Mouse (Mus musculus) myocyte (in vitro differentiated cells): ENCODE data around the gene Dio1. TPM values are rescaled to one million over a fixed set of nuclear protein-coding genes. Genes with fewer than 3 reads are reported as not detected.
A peak's percentile ranks its signal among the peaks of the same experiment; 100 is the strongest.

Source experiments
- H3K27me3 ChIP-seq: one replicate; pipeline ENCODE4 v1.6.1; 2011; ENCODE audit not compliant: control insufficient read depth, insufficient read depth, insufficient read length
- H3K36me3 ChIP-seq: one replicate; pipeline ENCODE4 v1.6.1; 2011; ENCODE audit not compliant: control insufficient read depth, insufficient read depth
- H3K4me2 ChIP-seq: one replicate; pipeline ENCODE4 v1.6.1; 2011; ENCODE audit warnings: low read depth, control low read depth
- H3K4me3 ChIP-seq: one replicate; pipeline ENCODE4 v1.5.1; 2011; ENCODE audit warnings: mild to moderate bottlenecking, control low read depth, moderate library complexity
- H3K79me2 ChIP-seq: one replicate; pipeline ENCODE4 v1.6.1; 2011; ENCODE audit not compliant: control insufficient read depth, insufficient read depth
- H3ac ChIP-seq: one replicate; pipeline ENCODE4 v1.6.1; 2011; ENCODE audit not compliant: control insufficient read depth, insufficient read length
- CEBPB ChIP-seq: IDR thresholded peaks from 2 replicates; pipeline ENCODE4 v1.6.1; 2011; ENCODE audit warnings: mild to moderate bottlenecking, moderate library complexity; ENCODE audit not compliant: poor library complexity, insufficient read depth, severe bottlenecking
- E2F4 ChIP-seq: IDR thresholded peaks from one replicate; pipeline ENCODE4 v1.6.1; 2011; ENCODE audit warnings: mild to moderate bottlenecking, control low read depth, moderate library complexity; ENCODE audit not compliant: insufficient read depth
- MAX ChIP-seq: IDR thresholded peaks from one replicate; pipeline ENCODE4 v1.6.1; 2011; ENCODE audit warnings: low read depth, mild to moderate bottlenecking, control low read depth
- MYOD1 ChIP-seq, 3 experiments: IDR thresholded peaks; one replicate each; pipeline ENCODE4 v1.6.1; 2011; ENCODE audit warnings: control low read depth in 2 of 3, low read depth in 2 of 3, mild to moderate bottlenecking in 2 of 3, moderate library complexity in 1 of 3; ENCODE audit not compliant: insufficient read length in 2 of 3, control insufficient read depth in 1 of 3
- MYOG ChIP-seq, 3 experiments: IDR thresholded peaks; one replicate each; pipeline ENCODE4 v1.6.1; 2011; ENCODE audit warnings: control low read depth in 2 of 3, low read depth in 2 of 3, mild to moderate bottlenecking in 2 of 3; ENCODE audit not compliant: insufficient read length in 2 of 3, control insufficient read depth in 1 of 3, insufficient read depth in 1 of 3
- POLR2A ChIP-seq: IDR thresholded peaks from one replicate; pipeline ENCODE4 v1.6.1; 2011; ENCODE audit warnings: low read depth, mild to moderate bottlenecking, control low read depth, moderate library complexity; ENCODE audit not compliant: insufficient read length
- POLR2AphosphoS2 ChIP-seq: IDR thresholded peaks from one replicate; pipeline ENCODE4 v1.6.1; 2011; ENCODE audit warnings: low read depth, control low read depth; ENCODE audit not compliant: insufficient read length
- REST ChIP-seq: IDR thresholded peaks from one replicate; pipeline ENCODE4 v1.6.1; 2011; ENCODE audit warnings: mild to moderate bottlenecking, control low read depth, moderate library complexity; ENCODE audit not compliant: insufficient read depth, insufficient read length
- SRF ChIP-seq: IDR thresholded peaks from one replicate; pipeline ENCODE4 v1.6.1; 2011; ENCODE audit warnings: low read depth; ENCODE audit not compliant: control insufficient read depth, insufficient read length
- TCF12 ChIP-seq: IDR thresholded peaks from one replicate; pipeline ENCODE4 v1.6.1; 2011; ENCODE audit warnings: mild to moderate bottlenecking, control low read depth; ENCODE audit not compliant: poor library complexity, insufficient read depth, severe bottlenecking
- TCF3 ChIP-seq: IDR thresholded peaks from one replicate; pipeline ENCODE4 v1.6.1; 2011; ENCODE audit warnings: low read depth, control low read depth; ENCODE audit not compliant: insufficient read length
- USF1 ChIP-seq: IDR thresholded peaks from one replicate; pipeline ENCODE4 v1.6.1; 2011; ENCODE audit warnings: low read depth, mild to moderate bottlenecking, control low read depth, moderate library complexity
- polyA plus RNA-seq: library from polyadenylated mRNA; unstranded; fragments of >200 nt; fragmentation: generic; extraction: Trizol; gene quantifications from one replicate; pipeline ENCODE4 v1.2.1, GENCODE M21; 2012; ENCODE audit warnings: missing spikeins

Gene Dio1
- polyA plus RNA-seq, 1 experiment, result not detected

GRCm38 (mm10) chr4:107253125-107254091 lies 53.6 kb downstream of the Dio1 start, which contains the start of the genes Lrrc42 and Hspb11:
Lrrc42 (minus strand) TSS chr4:107253532.
Hspb11 (plus strand) TSS chr4:107253593.
- Histone ChIP-seq H3K79me2 (peaks cover 27% of the 10 kb centered on the region), H3K4me3 (peak within 1 kb of the TSS; percentile 74), H3ac (peak within 1 kb of the TSS; percentile 47), H3K36me3 (no peaks in the 10 kb centered on the region), H3K27me3 (no peaks in the 10 kb centered on the region), H3K4me2 (peak within 1 kb of the TSS; percentile 90)
- TF ChIP-seq POLR2AphosphoS2 (peak; percentile 85), SRF (no peak), USF1 (no peak), MYOD1 (IDR thresholded peaks at IDR 0.05; ENCODE audit: control insufficient read depth in 1 of 3, insufficient read length in 2 of 3, low read depth in 2 of 3) (no peak), MAX (no peak), POLR2A (peak; percentile 87), MYOG (IDR thresholded peaks at IDR 0.05; ENCODE audit: control insufficient read depth in 1 of 3, insufficient read depth in 1 of 3, insufficient read length in 2 of 3, low read depth in 2 of 3) (peak in 1 of 3 experiments; percentile 14), E2F4 (no peak), TCF12 (no peak)

- no peaks in the 10 kb centered on the region for H3K36me3 ChIP-seq
- H3K27me3 ChIP-seq, result no peaks in the 10 kb centered on the region
- H3K4me3 ChIP-seq, result peak overlapping the region; percentile 74
- peak overlapping the region; percentile 90 for H3K4me2 ChIP-seq
- TF ChIP-seq POLR2A (no peak), MYOG (IDR thresholded peaks at IDR 0.05; ENCODE audit: control insufficient read depth in 1 of 3, insufficient read depth in 1 of 3, insufficient read length in 2 of 3, low read depth in 2 of 3) (no peak)
- peaks cover 27% of the 10 kb centered on the region for H3K79me2 ChIP-seq
- H3ac ChIP-seq, result peak overlapping the region; percentile 47
Observed at GRCm38 (mm10) chr4:107252522-107252921, 54.4 kb downstream of the Dio1 start.

GRCm38 (mm10) chr4:107250494-107250893 lies 56.5 kb downstream of the Dio1 start:
- Histone ChIP-seq H3K36me3 (no peaks in the 10 kb centered on the region), H3K79me2 (peaks cover 27% of the 10 kb centered on the region), H3K27me3 (no peaks in the 10 kb centered on the region), H3ac (no peak overlapping the region), H3K4me2 (no peak overlapping the region), H3K4me3 (no peak overlapping the region)
- no peak for TF ChIP-seq POLR2A
- no peak for TF ChIP-seq TCF3
- TF ChIP-seq TCF12, result no peak
- no peak for TF ChIP-seq USF1
- no peak for TF ChIP-seq SRF

- H3K36me3 ChIP-seq, result no peaks in the 10 kb centered on the region
- H3K79me2 ChIP-seq, result peaks cover 27% of the 10 kb centered on the region
- TF ChIP-seq POLR2AphosphoS2 (no peak), SRF (no peak), USF1 (no peak), REST (no peak), MYOG (IDR thresholded peaks at IDR 0.05; ENCODE audit: control insufficient read depth in 1 of 3, insufficient read depth in 1 of 3, insufficient read length in 2 of 3, low read depth in 2 of 3) (peak in 1 of 3 experiments; percentile 19), E2F4 (no peak), MYOD1 (IDR thresholded peaks at IDR 0.05; ENCODE audit: control insufficient read depth in 1 of 3, insufficient read length in 2 of 3, low read depth in 2 of 3) (peak in 2 of 3 experiments; percentile 6 to 30), MAX (no peak), POLR2A (no peak), CEBPB (no peak), TCF3 (no peak), TCF12 (no peak)
- H3K4me3 ChIP-seq, result no peak overlapping the region
- no peak overlapping the region for H3ac ChIP-seq
- H3K27me3 ChIP-seq, result no peaks in the 10 kb centered on the region
- no peak overlapping the region for H3K4me2 ChIP-seq
Observed at GRCm38 (mm10) chr4:107249471-107249870, 57.5 kb downstream of the Dio1 start.

- Histone ChIP-seq H3K79me2 (peaks cover 27% of the 10 kb centered on the region), H3K4me3 (no peak overlapping the region), H3K27me3 (no peaks in the 10 kb centered on the region), H3K36me3 (peaks cover 5% of the 10 kb centered on the region), H3ac (no peak overlapping the region), H3K4me2 (no peak overlapping the region)
- TF ChIP-seq MAX (no peak), POLR2A (no peak), TCF3 (no peak), SRF (no peak), E2F4 (no peak), REST (no peak), USF1 (no peak), MYOG (IDR thresholded peaks at IDR 0.05; ENCODE audit: control insufficient read depth in 1 of 3, insufficient read depth in 1 of 3, insufficient read length in 2 of 3, low read depth in 2 of 3) (no peak), MYOD1 (IDR thresholded peaks at IDR 0.05; ENCODE audit: control insufficient read depth in 1 of 3, insufficient read length in 2 of 3, low read depth in 2 of 3) (no peak), CEBPB (no peak), TCF12 (no peak), POLR2AphosphoS2 (no peak)
Observed at GRCm38 (mm10) chr4:107248061-107248460, 58.9 kb downstream of the Dio1 start.
